Mouse (Mus musculus): ENCODE results near the gene Taar7a. TPM values are rescaled to one million over a fixed set of nuclear protein-coding genes. Genes with fewer than 3 reads are reported as not detected.

The Taar7a gene
- polyA plus RNA-seq, 1 experiment, result not detected

- no peak within 1 kb of the TSS for H3K4me3 ChIP-seq (ENCODE audit: insufficient read depth, low read length)
- TF ChIP-seq CTCF (IDR thresholded peaks at IDR 0.05; ENCODE audit: low read depth, low read length) (no peak), POLR2A (IDR thresholded peaks at IDR 0.05; ENCODE audit: borderline replicate concordance, low read depth, low read length) (no peak)
- no peak within 1 kb of the TSS for H3K27ac ChIP-seq (ENCODE audit: insufficient read depth, low read depth, low read length)
- peaks cover 2% of the 10 kb centered on the region; the same call in 1 of the 2 replicates for H3K4me1 ChIP-seq (ENCODE audit: control insufficient read depth, insufficient read depth, low read length)
Observed at GRCm38 (mm10) chr10:23985546-23985945, 7.7 kb downstream of the Taar7a start, which contains the start of gene Taar6. Taar6 (minus strand) TSS chr10:23985646.

GRCm38 (mm10) chr10:23978901-23979705, 14.2 kb downstream of the Taar7a start:
- H3K27ac ChIP-seq (ENCODE audit: insufficient read depth, low read depth, low read length), result no peak overlapping the region
- H3K4me1 ChIP-seq (ENCODE audit: control insufficient read depth, insufficient read depth, low read length), result peaks cover 5% of the 10 kb centered on the region; the same call in 1 of the 2 replicates
- TF ChIP-seq CTCF (IDR thresholded peaks at IDR 0.05; ENCODE audit: low read depth, low read length), result peak; percentile 81
- TF ChIP-seq POLR2A (IDR thresholded peaks at IDR 0.05; ENCODE audit: borderline replicate concordance, low read depth, low read length), result no peak
- no peak overlapping the region for H3K4me3 ChIP-seq (ENCODE audit: insufficient read depth, low read length)

GRCm38 (mm10) chr10:23977958-23978357, 15.3 kb downstream of the Taar7a start:
- H3K4me1 ChIP-seq (ENCODE audit: control insufficient read depth, insufficient read depth, low read length), result peaks cover 3% of the 10 kb centered on the region; the same call in 1 of the 2 replicates
- no peak overlapping the region for H3K4me3 ChIP-seq (ENCODE audit: insufficient read depth, low read length)
- TF ChIP-seq POLR2A (IDR thresholded peaks at IDR 0.05; ENCODE audit: borderline replicate concordance, low read depth, low read length), result no peak
- TF ChIP-seq CTCF (IDR thresholded peaks at IDR 0.05; ENCODE audit: low read depth, low read length), result no peak
- H3K27ac ChIP-seq (ENCODE audit: insufficient read depth, low read depth, low read length), result no peak overlapping the region

- H3K4me1 ChIP-seq (ENCODE audit: control insufficient read depth, insufficient read depth, low read length), result no peaks in the 10 kb centered on the region
- no peak overlapping the region for H3K27ac ChIP-seq (ENCODE audit: insufficient read depth, low read depth, low read length)
- H3K4me3 ChIP-seq (ENCODE audit: insufficient read depth, low read length), result no peak overlapping the region
- TF ChIP-seq POLR2A (IDR thresholded peaks at IDR 0.05; ENCODE audit: borderline replicate concordance, low read depth, low read length), result no peak
- no peak for TF ChIP-seq CTCF (IDR thresholded peaks at IDR 0.05; ENCODE audit: low read depth, low read length)
Observed at GRCm38 (mm10) chr10:23971256-23971655, 22.0 kb downstream of the Taar7a start.

GRCm38 (mm10) chr10:23970656-23971165, 22.6 kb downstream of the Taar7a start, which contains the start of gene Taar5:
Taar5 (plus strand) TSS chr10:23970706.
- Histone ChIP-seq H3K4me3 (ENCODE audit: insufficient read depth, low read length) (no peak within 1 kb of the TSS), H3K27ac (ENCODE audit: insufficient read depth, low read depth, low read length) (no peak within 1 kb of the TSS), H3K4me1 (ENCODE audit: control insufficient read depth, insufficient read depth, low read length) (no peaks in the 10 kb centered on the region)
- TF ChIP-seq POLR2A (IDR thresholded peaks at IDR 0.05; ENCODE audit: borderline replicate concordance, low read depth, low read length), result no peak
- TF ChIP-seq CTCF (IDR thresholded peaks at IDR 0.05; ENCODE audit: low read depth, low read length), result no peak

GRCm38 (mm10) chr10:23964921-23965610, 28.2 kb downstream of the Taar7a start:
- TF ChIP-seq POLR2A (IDR thresholded peaks at IDR 0.05; ENCODE audit: borderline replicate concordance, low read depth, low read length) (no peak), CTCF (IDR thresholded peaks at IDR 0.05; ENCODE audit: low read depth, low read length) (no peak)
- no peak overlapping the region for H3K4me3 ChIP-seq (ENCODE audit: insufficient read depth, low read length)

GRCm38 (mm10) chr10:23963444-23963843, 29.8 kb downstream of the Taar7a start:
- peaks cover 2% of the 10 kb centered on the region; the same call in 1 of the 2 replicates for H3K4me1 ChIP-seq (ENCODE audit: control insufficient read depth, insufficient read depth, low read length)
- H3K4me3 ChIP-seq (ENCODE audit: insufficient read depth, low read length), result no peak overlapping the region
- H3K27ac ChIP-seq (ENCODE audit: insufficient read depth, low read depth, low read length), result no peak overlapping the region
- no peak for TF ChIP-seq CTCF (IDR thresholded peaks at IDR 0.05; ENCODE audit: low read depth, low read length)

More at GRCm38 (mm10) chr10:23964921-23965610, 28.2 kb downstream of the Taar7a start:
- H3K4me1 ChIP-seq (ENCODE audit: control insufficient read depth, insufficient read depth, low read length), result peaks cover 2% of the 10 kb centered on the region; the same call in 1 of the 2 replicates
- H3K27ac ChIP-seq (ENCODE audit: insufficient read depth, low read depth, low read length), result no peak overlapping the region

- Histone ChIP-seq H3K27ac (ENCODE audit: insufficient read depth, low read depth, low read length) (no peak within 1 kb of the TSS), H3K4me1 (ENCODE audit: control insufficient read depth, insufficient read depth, low read length) (peaks cover 2% of the 10 kb centered on the region; the same call in 1 of the 2 replicates), H3K4me3 (ENCODE audit: insufficient read depth, low read length) (no peak within 1 kb of the TSS)
- TF ChIP-seq CTCF (IDR thresholded peaks at IDR 0.05; ENCODE audit: low read depth, low read length), result no peak
- no peak for TF ChIP-seq POLR2A (IDR thresholded peaks at IDR 0.05; ENCODE audit: borderline replicate concordance, low read depth, low read length)
Observed at GRCm38 (mm10) chr10:23960444-23960915, 32.8 kb downstream of the Taar7a start, which contains the start of gene Taar4. Taar4 (plus strand) TSS chr10:23960494.

GRCm38 (mm10) chr10:23959071-23959470, 34.2 kb downstream of the Taar7a start:
- peaks cover 2% of the 10 kb centered on the region; the same call in 1 of the 2 replicates for H3K4me1 ChIP-seq (ENCODE audit: control insufficient read depth, insufficient read depth, low read length)
- TF ChIP-seq POLR2A (IDR thresholded peaks at IDR 0.05; ENCODE audit: borderline replicate concordance, low read depth, low read length) (no peak), CTCF (IDR thresholded peaks at IDR 0.05; ENCODE audit: low read depth, low read length) (no peak)
- no peak overlapping the region for H3K4me3 ChIP-seq (ENCODE audit: insufficient read depth, low read length)
- no peak overlapping the region for H3K27ac ChIP-seq (ENCODE audit: insufficient read depth, low read depth, low read length)

Measured in bone marrow macrophage, adult 2 months (primary cell).